Mouse (Mus musculus) bone marrow, adult 2 months (tissue): ENCODE measurements around the gene Strc.

ENCODE experiments used
- CTCF ChIP-seq: fragments of 200-500 bp; IDR thresholded peaks from 2 replicates; pipeline ENCODE4 v1.5.1; 2011; ENCODE audit warnings: low read length, control low read depth; ENCODE audit not compliant: control insufficient read depth, insufficient read depth
- POLR2A ChIP-seq: fragments of 200-500 bp; IDR thresholded peaks from 2 replicates; pipeline ENCODE4 v1.6.1; 2011; ENCODE audit warnings: low read depth, mild to moderate bottlenecking, control low read depth, low read length, borderline replicate concordance; ENCODE audit not compliant: control insufficient read depth

- TF ChIP-seq CTCF = no peak
- TF ChIP-seq POLR2A = no peak
Observed at GRCm38 (mm10) chr2:121396624-121397023, 9.7 kb upstream of the Strc start.
